Mouse (Mus musculus): ENCODE results near the gene Smap2.

GRCm38 (mm10) chr4:121008071-121008745, 8.8 kb downstream of the Smap2 start:
- TF ChIP-seq POLR2A (IDR thresholded peaks at IDR 0.05; ENCODE audit: extremely low read depth, insufficient read depth, low read length), result no peak
- TF ChIP-seq CTCF (IDR thresholded peaks at IDR 0.05; ENCODE audit: extremely low read depth, insufficient read depth, low read length), result no peak
